Mouse (Mus musculus) myocyte (in vitro differentiated cells): ENCODE measurements around the gene Slc25a39. TPM values are rescaled to one million over a fixed set of nuclear protein-coding genes. Genes with fewer than 3 reads are reported as not detected.

Experiments
- H3K27me3 ChIP-seq: one replicate; pipeline ENCODE4 v1.6.1; 2011; ENCODE audit not compliant: control insufficient read depth, insufficient read depth, insufficient read length
- H3K36me3 ChIP-seq: one replicate; pipeline ENCODE4 v1.6.1; 2011; ENCODE audit not compliant: control insufficient read depth, insufficient read depth
- H3K4me2 ChIP-seq: one replicate; pipeline ENCODE4 v1.6.1; 2011; ENCODE audit warnings: low read depth, control low read depth
- H3K4me3 ChIP-seq: one replicate; pipeline ENCODE4 v1.5.1; 2011; ENCODE audit warnings: mild to moderate bottlenecking, control low read depth, moderate library complexity
- H3K79me2 ChIP-seq: one replicate; pipeline ENCODE4 v1.6.1; 2011; ENCODE audit not compliant: control insufficient read depth, insufficient read depth
- H3ac ChIP-seq: one replicate; pipeline ENCODE4 v1.6.1; 2011; ENCODE audit not compliant: control insufficient read depth, insufficient read length
- CEBPB ChIP-seq: IDR thresholded peaks from 2 replicates; pipeline ENCODE4 v1.6.1; 2011; ENCODE audit warnings: mild to moderate bottlenecking, moderate library complexity; ENCODE audit not compliant: poor library complexity, insufficient read depth, severe bottlenecking
- E2F4 ChIP-seq: IDR thresholded peaks from one replicate; pipeline ENCODE4 v1.6.1; 2011; ENCODE audit warnings: mild to moderate bottlenecking, control low read depth, moderate library complexity; ENCODE audit not compliant: insufficient read depth
- MAX ChIP-seq: IDR thresholded peaks from one replicate; pipeline ENCODE4 v1.6.1; 2011; ENCODE audit warnings: low read depth, mild to moderate bottlenecking, control low read depth
- MYOD1 ChIP-seq, 3 experiments: IDR thresholded peaks; one replicate each; pipeline ENCODE4 v1.6.1; 2011; ENCODE audit warnings: control low read depth in 2 of 3, low read depth in 2 of 3, mild to moderate bottlenecking in 2 of 3, moderate library complexity in 1 of 3; ENCODE audit not compliant: insufficient read length in 2 of 3, control insufficient read depth in 1 of 3
- MYOG ChIP-seq, 3 experiments: IDR thresholded peaks; one replicate each; pipeline ENCODE4 v1.6.1; 2011; ENCODE audit warnings: control low read depth in 2 of 3, low read depth in 2 of 3, mild to moderate bottlenecking in 2 of 3; ENCODE audit not compliant: insufficient read length in 2 of 3, control insufficient read depth in 1 of 3, insufficient read depth in 1 of 3
- POLR2A ChIP-seq: IDR thresholded peaks from one replicate; pipeline ENCODE4 v1.6.1; 2011; ENCODE audit warnings: low read depth, mild to moderate bottlenecking, control low read depth, moderate library complexity; ENCODE audit not compliant: insufficient read length
- POLR2AphosphoS2 ChIP-seq: IDR thresholded peaks from one replicate; pipeline ENCODE4 v1.6.1; 2011; ENCODE audit warnings: low read depth, control low read depth; ENCODE audit not compliant: insufficient read length
- REST ChIP-seq: IDR thresholded peaks from one replicate; pipeline ENCODE4 v1.6.1; 2011; ENCODE audit warnings: mild to moderate bottlenecking, control low read depth, moderate library complexity; ENCODE audit not compliant: insufficient read depth, insufficient read length
- SRF ChIP-seq: IDR thresholded peaks from one replicate; pipeline ENCODE4 v1.6.1; 2011; ENCODE audit warnings: low read depth; ENCODE audit not compliant: control insufficient read depth, insufficient read length
- TCF12 ChIP-seq: IDR thresholded peaks from one replicate; pipeline ENCODE4 v1.6.1; 2011; ENCODE audit warnings: mild to moderate bottlenecking, control low read depth; ENCODE audit not compliant: poor library complexity, insufficient read depth, severe bottlenecking
- TCF3 ChIP-seq: IDR thresholded peaks from one replicate; pipeline ENCODE4 v1.6.1; 2011; ENCODE audit warnings: low read depth, control low read depth; ENCODE audit not compliant: insufficient read length
- USF1 ChIP-seq: IDR thresholded peaks from one replicate; pipeline ENCODE4 v1.6.1; 2011; ENCODE audit warnings: low read depth, mild to moderate bottlenecking, control low read depth, moderate library complexity
- polyA plus RNA-seq: library from polyadenylated mRNA; unstranded; fragments of >200 nt; fragmentation: generic; extraction: Trizol; gene quantifications from one replicate; pipeline ENCODE4 v1.2.1, GENCODE M21; 2012; ENCODE audit warnings: missing spikeins

Slc25a39 gene
- polyA plus RNA-seq, 1 experiment, result 274 TPM

GRCm38 (mm10) chr11:102432896-102433295 lies 25.1 kb upstream of the Slc25a39 start:
- peak overlapping the region; percentile 93 for H3K4me3 ChIP-seq
- no peak for TF ChIP-seq POLR2AphosphoS2
- peak in 2 of 3 experiments; percentile 55 to 71 for TF ChIP-seq MYOG (IDR thresholded peaks at IDR 0.05; ENCODE audit: control insufficient read depth in 1 of 3, insufficient read depth in 1 of 3, insufficient read length in 2 of 3, low read depth in 2 of 3)
- TF ChIP-seq E2F4, result no peak
- peak; percentile 49 for TF ChIP-seq POLR2A
- no peak for TF ChIP-seq SRF
- no peak for TF ChIP-seq MAX
- no peak for TF ChIP-seq REST
- no peak for TF ChIP-seq USF1
- no peak for TF ChIP-seq TCF12
- TF ChIP-seq CEBPB, result no peak
- TF ChIP-seq MYOD1 (IDR thresholded peaks at IDR 0.05; ENCODE audit: control insufficient read depth in 1 of 3, insufficient read length in 2 of 3, low read depth in 2 of 3), result peak in 1 of 3 experiments; percentile 62
- no peak for TF ChIP-seq TCF3

DNA sequence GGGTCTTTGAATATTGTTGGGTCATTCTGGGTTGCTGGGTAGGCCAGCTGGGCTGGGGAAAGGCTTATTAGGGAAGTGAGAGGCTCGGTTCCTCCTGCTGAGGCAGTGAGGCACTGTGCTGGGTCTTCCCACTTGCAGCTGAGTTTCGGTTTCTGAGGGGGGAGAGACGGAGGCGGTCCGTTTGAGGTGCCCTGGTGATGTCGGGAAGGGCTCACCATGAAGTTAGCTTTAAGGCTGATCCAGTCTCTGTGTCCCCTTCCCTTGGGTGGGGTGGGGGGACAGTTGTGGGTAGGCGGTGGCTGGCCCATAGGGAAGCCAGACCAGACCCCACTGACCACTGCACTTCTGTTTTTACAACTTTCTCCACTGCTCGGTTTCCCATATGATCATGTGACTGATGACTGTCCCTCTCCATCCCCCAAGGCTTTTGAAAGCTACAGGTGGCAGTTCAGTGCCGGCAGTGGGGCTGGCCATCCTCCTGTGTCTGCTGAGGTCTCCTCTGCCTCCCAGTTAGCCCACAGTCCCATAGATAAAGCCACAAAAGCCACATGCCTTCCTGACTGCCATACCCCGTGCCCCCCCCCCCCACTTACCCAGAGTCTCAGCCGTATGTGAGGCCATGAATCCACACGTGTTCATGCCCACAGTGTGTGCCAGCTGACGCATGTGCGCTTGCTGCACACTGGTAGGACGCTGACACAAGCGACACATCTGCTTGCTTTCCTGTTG lies 24.5 kb upstream of the Slc25a39 start:
- TF ChIP-seq USF1, result peak; percentile 66
- peak; percentile 22 for TF ChIP-seq POLR2A
- no peak for TF ChIP-seq MYOG (IDR thresholded peaks at IDR 0.05; ENCODE audit: control insufficient read depth in 1 of 3, insufficient read depth in 1 of 3, insufficient read length in 2 of 3, low read depth in 2 of 3)
- no peak for TF ChIP-seq POLR2AphosphoS2
- no peak for TF ChIP-seq TCF3
- no peak for TF ChIP-seq TCF12
- no peak for TF ChIP-seq E2F4
- Histone ChIP-seq H3K4me2 (peak overlapping the region; percentile 83), H3ac (no peak overlapping the region), H3K4me3 (peak overlapping the region; percentile 93), H3K79me2 (no peaks in the 10 kb centered on the region), H3K36me3 (peaks cover 4% of the 10 kb centered on the region), H3K27me3 (no peaks in the 10 kb centered on the region)

More at GRCm38 (mm10) chr11:102432896-102433295, 25.1 kb upstream of the Slc25a39 start:
- H3K4me2 ChIP-seq, result peak overlapping the region; percentile 83
- H3K79me2 ChIP-seq, result no peaks in the 10 kb centered on the region
- no peak overlapping the region for H3ac ChIP-seq
- no peaks in the 10 kb centered on the region for H3K27me3 ChIP-seq
- H3K36me3 ChIP-seq, result peaks cover 4% of the 10 kb centered on the region

GRCm38 (mm10) chr11:102431728-102432114 lies 24.0 kb upstream of the Slc25a39 start:
- no peaks in the 10 kb centered on the region for H3K27me3 ChIP-seq
- no peak overlapping the region for H3ac ChIP-seq
- TF ChIP-seq SRF, result no peak
- peak overlapping the region; percentile 83 for H3K4me2 ChIP-seq
- H3K79me2 ChIP-seq, result no peaks in the 10 kb centered on the region
- H3K36me3 ChIP-seq, result peaks cover 4% of the 10 kb centered on the region
- peak overlapping the region; percentile 93 for H3K4me3 ChIP-seq

DNA sequence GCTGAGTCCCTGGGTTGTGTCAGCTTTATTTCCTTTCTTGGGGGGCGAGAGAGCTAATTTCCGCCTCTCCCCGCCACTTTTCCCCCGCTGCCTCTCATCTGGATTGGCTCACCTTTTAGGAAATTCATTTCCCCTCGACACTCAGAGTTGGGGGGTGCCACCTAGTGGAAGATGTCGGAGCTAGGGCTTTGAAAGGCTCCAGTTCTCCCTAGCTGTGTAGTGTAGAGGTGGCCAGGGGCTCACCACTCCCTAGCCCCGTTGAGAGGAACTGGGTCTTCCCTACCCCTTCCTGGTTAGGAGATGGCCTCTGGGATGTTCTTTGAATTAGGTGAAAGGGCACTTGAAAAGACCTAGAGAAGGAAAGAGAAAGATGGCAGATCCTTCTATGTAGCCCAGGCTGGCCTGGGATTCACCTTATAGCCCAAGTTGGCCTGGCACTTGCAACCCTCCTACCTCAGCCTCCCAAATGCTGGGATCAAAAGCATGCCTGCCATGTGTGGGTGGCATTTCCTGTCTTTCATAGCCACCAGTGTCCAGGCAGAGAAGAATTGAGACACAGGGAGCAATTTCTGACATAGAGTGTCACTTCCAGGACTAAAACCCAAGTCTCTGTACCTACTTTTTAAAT lies 23.4 kb upstream of the Slc25a39 start:
- Histone ChIP-seq H3K27me3 (no peaks in the 10 kb centered on the region), H3K36me3 (peaks cover 4% of the 10 kb centered on the region), H3ac (no peak overlapping the region), H3K4me3 (peak overlapping the region; percentile 93), H3K79me2 (no peaks in the 10 kb centered on the region), H3K4me2 (peak overlapping the region; percentile 74)
- TF ChIP-seq REST, result no peak
- TF ChIP-seq TCF12, result no peak
- no peak for TF ChIP-seq TCF3
- TF ChIP-seq POLR2A, result no peak
- TF ChIP-seq POLR2AphosphoS2, result no peak
- no peak for TF ChIP-seq USF1
- TF ChIP-seq MAX, result no peak

- H3ac ChIP-seq, result no peak within 1 kb of the TSS
- H3K4me3 ChIP-seq, result peak within 1 kb of the TSS; percentile 93
- no peaks in the 10 kb centered on the region for H3K79me2 ChIP-seq
- TF ChIP-seq POLR2A (peak; percentile 58), MYOD1 (IDR thresholded peaks at IDR 0.05; ENCODE audit: control insufficient read depth in 1 of 3, insufficient read length in 2 of 3, low read depth in 2 of 3) (no peak), REST (no peak), POLR2AphosphoS2 (peak; percentile 74), CEBPB (no peak), USF1 (peak; percentile 99), TCF3 (no peak), SRF (no peak), TCF12 (no peak), E2F4 (peak; percentile 51), MYOG (IDR thresholded peaks at IDR 0.05; ENCODE audit: control insufficient read depth in 1 of 3, insufficient read depth in 1 of 3, insufficient read length in 2 of 3, low read depth in 2 of 3) (no peak), MAX (peak; percentile 41)
- H3K36me3 ChIP-seq, result peaks cover 4% of the 10 kb centered on the region
- H3K4me2 ChIP-seq, result peak within 1 kb of the TSS; percentile 86
- no peaks in the 10 kb centered on the region for H3K27me3 ChIP-seq
Observed at GRCm38 (mm10) chr11:102430121-102431017, 22.6 kb upstream of the Slc25a39 start, which contains the start of gene Grn. Grn (plus strand) TSS chr11:102430315.
